In the genomic region with DNA sequence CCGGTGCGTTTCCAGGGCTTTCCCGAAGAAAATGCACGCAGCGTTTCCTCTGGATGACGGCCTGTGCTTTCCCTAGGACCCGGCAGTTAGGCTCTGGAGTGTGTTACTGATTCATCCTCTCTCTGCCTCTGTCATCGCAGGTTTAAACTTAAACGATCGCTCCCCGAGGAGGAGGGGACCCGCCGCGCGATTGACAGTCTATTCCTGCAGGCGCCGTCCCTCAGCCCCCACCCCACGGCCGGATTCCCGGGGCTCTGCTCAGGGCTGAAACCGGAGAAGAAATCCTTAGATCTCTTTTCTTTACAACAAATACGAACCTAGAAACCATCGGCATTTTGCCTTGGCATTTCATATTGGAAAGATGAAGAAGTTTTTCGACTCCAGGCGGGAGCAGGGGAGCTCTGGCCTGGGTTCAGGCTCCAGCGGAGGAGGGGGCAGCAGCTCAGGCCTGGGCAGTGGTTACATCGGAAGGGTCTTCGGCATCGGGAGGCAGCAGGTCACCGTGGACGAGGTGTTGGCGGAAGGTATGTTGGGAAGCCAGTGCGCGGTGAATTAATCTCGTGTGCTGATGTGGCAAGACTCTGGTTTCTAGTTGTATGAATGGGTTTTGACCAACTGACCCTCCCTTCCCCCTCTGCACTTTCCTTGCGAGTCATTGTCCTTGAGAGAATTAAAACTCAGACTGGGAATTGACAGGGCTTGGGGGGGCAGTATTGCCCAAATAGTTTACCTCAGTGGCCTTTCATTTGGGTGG, we compare ENCODE assay signal across 8 mouse cellular contexts. TPM values are rescaled to one million over a fixed set of nuclear protein-coding genes. Genes with fewer than 3 reads are reported as not detected.
DNase-seq lines count a peak whose midpoint lies in the region; ATAC-seq and TF ChIP-seq lines count a peak whose summit lies in the region.

No protein-coding gene starts in this region.

- H3K9me3 ChIP-seq in embryonic facial prominence, embryonic 12.5 days: no peaks in the 10 kb centered on the region
- H3K9me3 ChIP-seq in heart, embryonic 16.5 days (replicated peaks; ENCODE audit: control insufficient read depth, low read length): no peaks in the 10 kb centered on the region
- H3K9me3 ChIP-seq in stomach, embryonic 16.5 days (replicated peaks; ENCODE audit: control insufficient read depth, low read length): no peaks in the 10 kb centered on the region

- peak overlapping the region; percentile 75 for H3K27ac ChIP-seq in cerebellum, adult 2 months (ENCODE audit: insufficient read depth, low read length)
- peak overlapping the region; percentile 89 for H3K27ac ChIP-seq in embryonic facial prominence, embryonic 12.5 days
- H3K27ac ChIP-seq in heart, embryonic 16.5 days (ENCODE audit: low read length): peak overlapping the region; percentile 95
- H3K27ac ChIP-seq in stomach, embryonic 16.5 days (ENCODE audit: low read length): peak overlapping the region; percentile 99

- no peaks in the 10 kb centered on the region for H3K27me3 ChIP-seq in cerebellum, adult 2 months (ENCODE audit: control insufficient read depth, insufficient read depth, low read length)
- H3K27me3 ChIP-seq in embryonic facial prominence, embryonic 12.5 days: no peaks in the 10 kb centered on the region
- H3K27me3 ChIP-seq in heart, embryonic 16.5 days (ENCODE audit: control insufficient read depth, insufficient read depth, low read length): no peaks in the 10 kb centered on the region
- H3K27me3 ChIP-seq in stomach, embryonic 16.5 days (ENCODE audit: control insufficient read depth, insufficient read depth, low read length): no peaks in the 10 kb centered on the region

- TF ChIP-seq CTCF in cerebellum, adult 2 months (IDR thresholded peaks at IDR 0.05; ENCODE audit: borderline replicate concordance, insufficient read depth, low read depth, low read length): no peak

- ATAC-seq in embryonic facial prominence, embryonic 12.5 days (ENCODE audit: insufficient number of reproducible peaks, insufficient read depth, low FRiP score, low TSS enrichment): peak; percentile 33; the same call in 1 of the 2 replicates
- peak; percentile 21 for ATAC-seq in heart, embryonic 16.5 days (replicated peaks; ENCODE audit: extremely low read depth, insufficient read depth, low FRiP score)
- ATAC-seq in megakaryocyte, adult 5-6 weeks (ENCODE audit: poor library complexity, severe bottlenecking): peak; percentile 10; the same call in 1 of the 2 replicates
- peak; percentile 65; the same call in 1 of the 2 replicates for ATAC-seq in stomach, embryonic 16.5 days (ENCODE audit: insufficient read depth, low FRiP score)

- peak; percentile 47 to 55 for DNase-seq in cerebellum, adult 2 months
- no peak for DNase-seq in cerebellum, adult 8-10 months
- peak; percentile 60 for DNase-seq in Muller cell, postnatal 12 days (ENCODE audit: inconsistent ontology term)
- DNase-seq in left cerebral cortex, postnatal 14 days (ENCODE audit: low spot score in 2 of 2): peak; percentile 54 to 67

- peak overlapping the region; percentile 80 for H3K9ac ChIP-seq in embryonic facial prominence, embryonic 12.5 days
- H3K9ac ChIP-seq in heart, embryonic 16.5 days (ENCODE audit: low read length): peak overlapping the region; percentile 93
- peak overlapping the region; percentile 94 for H3K9ac ChIP-seq in stomach, embryonic 16.5 days (ENCODE audit: low read length)

- intact Hi-C loops in left cerebral cortex, postnatal 14 days (cut with DNase I): loop anchor here (5.0 kb wide), 1 partner anchor 67 kb away; no protein-coding TSS in a partner anchor

- peaks cover 7% of the 10 kb centered on the region; the same call in 1 of the 2 replicates for H3K4me1 ChIP-seq in cerebellum, adult 2 months (ENCODE audit: control insufficient read depth, insufficient read depth, low read length)
- H3K4me1 ChIP-seq in embryonic facial prominence, embryonic 12.5 days: peaks cover 27% of the 10 kb centered on the region
- H3K4me1 ChIP-seq in heart, embryonic 16.5 days (ENCODE audit: control insufficient read depth, insufficient read depth, low read length): peaks cover 41% of the 10 kb centered on the region
- peaks cover 26% of the 10 kb centered on the region for H3K4me1 ChIP-seq in stomach, embryonic 16.5 days (ENCODE audit: control insufficient read depth, insufficient read depth, low read length)

- WGBS in cerebellum, adult 2 months: under 1% methylated on average over 36 of the region's 36 CpGs
- WGBS in embryonic facial prominence, embryonic 12.5 days: under 1% methylated on average over 36 of the region's 36 CpGs
- 0% methylated on average over 36 of the region's 36 CpGs for WGBS in heart, embryonic 16.5 days
- under 1% methylated on average over 36 of the region's 36 CpGs for WGBS in stomach, embryonic 16.5 days

- peak overlapping the region; percentile 84 for H3K4me2 ChIP-seq in embryonic facial prominence, embryonic 12.5 days (replicated peaks)
- peak overlapping the region; percentile 70 for H3K4me2 ChIP-seq in heart, embryonic 16.5 days (ENCODE audit: low read depth, low read length)
- H3K4me2 ChIP-seq in stomach, embryonic 16.5 days (ENCODE audit: low read depth, low read length): peak overlapping the region; percentile 93

- TF ChIP-seq POLR2A in cerebellum, adult 2 months (IDR thresholded peaks at IDR 0.05; ENCODE audit: borderline replicate concordance, insufficient read depth, low read length): no peak

- peaks cover 11% of the 10 kb centered on the region; the same call in 1 of the 2 replicates for H3K36me3 ChIP-seq in embryonic facial prominence, embryonic 12.5 days
- H3K36me3 ChIP-seq in heart, embryonic 16.5 days (ENCODE audit: control insufficient read depth, insufficient read depth): no peaks in the 10 kb centered on the region
- H3K36me3 ChIP-seq in stomach, embryonic 16.5 days (ENCODE audit: control insufficient read depth, insufficient read depth, low read length): no peaks in the 10 kb centered on the region

- peak overlapping the region; percentile 69 for H3K4me3 ChIP-seq in cerebellum, adult 2 months (replicated peaks; ENCODE audit: insufficient read depth, low read depth, low read length)
- peak overlapping the region; percentile 79 for H3K4me3 ChIP-seq in embryonic facial prominence, embryonic 12.5 days
- H3K4me3 ChIP-seq in heart, embryonic 16.5 days (ENCODE audit: low read length): peak overlapping the region; percentile 90
- H3K4me3 ChIP-seq in stomach, embryonic 16.5 days (replicated peaks; ENCODE audit: low read length): peak overlapping the region; percentile 80

RNA-seq across cellular contexts. Expression of a gene that starts 0.6 kb away (rescaled TPM):
- 152 and 165 TPM in 2 replicates for polyA plus RNA-seq in cerebellum, adult 2 months (2012; rRNA removed)
- 17.9 and 19.7 TPM in 2 replicates for polyA plus RNA-seq in embryonic facial prominence, embryonic 12.5 days (2016; fragmentation: Nextera tagmentation; extraction: Ambion mirVana)
- 17.8 and 21.8 TPM in 2 replicates for polyA plus RNA-seq in heart, embryonic 16.5 days (2015; fragmentation: Nextera tagmentation; extraction: Ambion mirVana)
- 100 to 1,000 TPM; 351 to 380 TPM for total RNA-seq in left cerebral cortex, postnatal 14 days (2021)
- total RNA-seq in megakaryocyte, adult 5-6 weeks (2015): 29.7 and 37.6 TPM in 2 replicates
- 5.3 and 12.9 TPM in 2 replicates for total RNA-seq in megakaryocyte, adult 5-6 weeks (2017)
- 9.1 and 13.7 TPM in 2 replicates for polyA plus RNA-seq in stomach, embryonic 16.5 days (2015; fragmentation: Nextera tagmentation; extraction: Ambion mirVana)

RNA-seq across cellular contexts. Expression of a gene that starts 56.5 kb away (rescaled TPM):
- polyA plus RNA-seq in cerebellum, adult 2 months (2012; rRNA removed): 7.3 and 8.1 TPM in 2 replicates
- 15.3 and 19.7 TPM in 2 replicates for polyA plus RNA-seq in embryonic facial prominence, embryonic 12.5 days (2016; fragmentation: Nextera tagmentation; extraction: Ambion mirVana)
- 32.7 and 35.0 TPM in 2 replicates for polyA plus RNA-seq in heart, embryonic 16.5 days (2015; fragmentation: Nextera tagmentation; extraction: Ambion mirVana)
- total RNA-seq in left cerebral cortex, postnatal 14 days (2021): 1 to 10 TPM; 4.2 to 4.9 TPM
- total RNA-seq in megakaryocyte, adult 5-6 weeks (2015): 41.8 and 43.7 TPM in 2 replicates
- 55.9 and 65.7 TPM in 2 replicates for total RNA-seq in megakaryocyte, adult 5-6 weeks (2017)
- polyA plus RNA-seq in stomach, embryonic 16.5 days (2015; fragmentation: Nextera tagmentation; extraction: Ambion mirVana): 146 and 153 TPM in 2 replicates

Comparison
In these comparisons a context has a peak if more than half of its experiments do, and no peak if none do; other contexts are left out.
1. ATAC-seq: peak in every context shown above with its lines; median percentile 65 in stomach, embryonic 16.5 days; 33 in embryonic facial prominence, embryonic 12.5 days; 21 in heart, embryonic 16.5 days; 10 in megakaryocyte, adult 5-6 weeks.